Mouse (Mus musculus) ES-E14 (cell line): Measurements from ENCODE around the gene Tmem127. TPM values are rescaled to one million over a fixed set of nuclear protein-coding genes. Genes with fewer than 3 reads are reported as not detected.
A peak's percentile ranks its signal among the peaks of the same experiment; 100 is the strongest.
"Not testable (repeated sequence)": the region's sequence is repeated elsewhere in the genome, so short reads cannot be mapped to it uniquely, and the experiment has no call there.

Experiments used
- DNase-seq: peaks from one replicate; pipeline ENCODE4 v3.0.0-alpha.2; 2013; ENCODE audit warnings: low read depth, low spot score
- H3K27ac ChIP-seq: 2 replicates; pipeline ENCODE4 v1.5.1; 2012; ENCODE audit warnings: low read depth, mild to moderate bottlenecking, low read length, moderate library complexity, mixed read lengths; ENCODE audit not compliant: poor library complexity, insufficient read depth, severe bottlenecking
- H3K36me3 ChIP-seq: 2 replicates; pipeline ENCODE4 v1.6.1; 2012; ENCODE audit warnings: mild to moderate bottlenecking, low read length, moderate library complexity, mixed read lengths; ENCODE audit not compliant: control insufficient read depth, poor library complexity, insufficient read depth, severe bottlenecking
- H3K4me1 ChIP-seq, 2 experiments: fragments of 150-350 bp in 1 of 2; sonication (generic) in 1 of 2; 2 replicates each; pipeline ENCODE4 v1.6.1; 2012; ENCODE audit warnings: low read length in 2 of 2, mild to moderate bottlenecking in 1 of 2, mixed read lengths in 1 of 2; ENCODE audit not compliant: control insufficient read depth in 2 of 2, insufficient read depth in 2 of 2, poor library complexity in 1 of 2
- H3K4me3 ChIP-seq, 2 experiments: fragments of 150-350 bp in 1 of 2; sonication (generic) in 1 of 2; 2 replicates each; pipeline ENCODE4 v1.5.1; 2012; ENCODE audit warnings: low read length in 2 of 2, low read depth in 1 of 2, mild to moderate bottlenecking in 1 of 2, mixed read lengths in 1 of 2; ENCODE audit not compliant: insufficient read depth in 1 of 2, poor library complexity in 1 of 2, severe bottlenecking in 1 of 2
- H3K9ac ChIP-seq: 2 replicates; pipeline ENCODE4 v1.6.1; 2012; ENCODE audit warnings: low read depth, mild to moderate bottlenecking, low read length, mixed read lengths; ENCODE audit not compliant: poor library complexity, insufficient read depth, severe bottlenecking
- H3K9me3 ChIP-seq: fragments of 150-350 bp; sonication (generic); 2 replicates; pipeline ENCODE4 v1.6.1; 2012; ENCODE audit warnings: low read depth, mild to moderate bottlenecking, low read length; ENCODE audit not compliant: control insufficient read depth, insufficient read depth
- CHD2 ChIP-seq: IDR thresholded peaks from 2 replicates; pipeline ENCODE4 v1.6.1; 2014; ENCODE audit warnings: mild to moderate bottlenecking, low read depth, low read length, inconsistent platforms
- HCFC1 ChIP-seq: IDR thresholded peaks from 2 replicates; pipeline ENCODE4 v1.6.1; 2012; ENCODE audit warnings: low read length, inconsistent platforms, borderline replicate concordance; ENCODE audit not compliant: insufficient read depth
- MAFK ChIP-seq: IDR thresholded peaks from 2 replicates; pipeline ENCODE4 v1.6.1; 2014; ENCODE audit warnings: mild to moderate bottlenecking, low read depth, low read length, inconsistent platforms; ENCODE audit not compliant: insufficient read depth
- ZC3H11A ChIP-seq: IDR thresholded peaks from 2 replicates; pipeline ENCODE4 v1.6.1; 2012; ENCODE audit warnings: low read depth, mild to moderate bottlenecking, inconsistent platforms, low read length, borderline replicate concordance
- ZNF384 ChIP-seq: IDR thresholded peaks from 2 replicates; pipeline ENCODE4 v1.6.1; 2012; ENCODE audit warnings: low read depth, low read length, inconsistent platforms
- in situ Hi-C, 2 experiments: fragments of 600-800 bp; cut with MboI; formaldehyde crosslinking; loops; one replicate each; pipeline ENCODE4 v1.15.1; 2025; ENCODE audit warnings: low sequenced_read_pairs in 2 of 2, inconsistent platforms in 1 of 2; ENCODE audit not compliant: unreplicated experiment in 2 of 2
- total RNA-seq: library from RNA; depleted of rRNA; stranded (reverse); fragments of 300-350 nt; gene quantifications from 2 replicates; pipeline ENCODE4 v1.2.3, GENCODE M21; 2012

Tmem127 gene
- total RNA-seq, 1 experiment = 18.9 TPM

- Histone ChIP-seq H3K27ac (peak within 1 kb of the TSS; percentile 3; the same call in 1 of the 2 replicates), H3K36me3 (0 out of 2 replicates have a peak, but pooled peaks cover 2% of the 10 kb centered on the region), H3K4me3 (peak within 1 kb of the TSS; percentile 94 to 99), H3K9ac (peak within 1 kb of the TSS; percentile 91), H3K9me3 (no peaks in the 10 kb centered on the region), H3K4me1 (peaks cover 0 to 4% of the 10 kb centered on the region in 2 experiments; a peak in 2 of 4 replicates)
- DNase-seq = peak; percentile 91
- TF ChIP-seq CHD2 (peak; percentile 76), MAFK (no peak)
- in situ Hi-C loops = no loop called here
Measured at GRCm38 (mm10) chr2:127269491-127270299, 22.0 kb downstream of the Tmem127 start, which contains the start of gene Stard7. Gene Stard7 (plus strand): TSS chr2:127270218.

- H3K4me1 ChIP-seq = peaks cover 0 to 4% of the 10 kb centered on the region in 2 experiments; a peak in 2 of 4 replicates
- TF ChIP-seq ZNF384 = no peak
- no peak for TF ChIP-seq MAFK
- no peak; the same call in none of the 2 replicates for TF ChIP-seq HCFC1
- TF ChIP-seq ZC3H11A = no peak
- H3K36me3 ChIP-seq = 0 out of 2 replicates have a peak, but pooled peaks cover 2% of the 10 kb centered on the region
- H3K9ac ChIP-seq = peak overlapping the region; percentile 89
- no peak for DNase-seq
- no peaks in the 10 kb centered on the region for H3K9me3 ChIP-seq
- peak overlapping the region; percentile 3; the same call in 1 of the 2 replicates for H3K27ac ChIP-seq
- peak overlapping the region; percentile 94 to 99 for H3K4me3 ChIP-seq
- in situ Hi-C loops = no loop called here
Measured at GRCm38 (mm10) chr2:127270300-127271041, 22.8 kb downstream of the Tmem127 start.

DNA sequence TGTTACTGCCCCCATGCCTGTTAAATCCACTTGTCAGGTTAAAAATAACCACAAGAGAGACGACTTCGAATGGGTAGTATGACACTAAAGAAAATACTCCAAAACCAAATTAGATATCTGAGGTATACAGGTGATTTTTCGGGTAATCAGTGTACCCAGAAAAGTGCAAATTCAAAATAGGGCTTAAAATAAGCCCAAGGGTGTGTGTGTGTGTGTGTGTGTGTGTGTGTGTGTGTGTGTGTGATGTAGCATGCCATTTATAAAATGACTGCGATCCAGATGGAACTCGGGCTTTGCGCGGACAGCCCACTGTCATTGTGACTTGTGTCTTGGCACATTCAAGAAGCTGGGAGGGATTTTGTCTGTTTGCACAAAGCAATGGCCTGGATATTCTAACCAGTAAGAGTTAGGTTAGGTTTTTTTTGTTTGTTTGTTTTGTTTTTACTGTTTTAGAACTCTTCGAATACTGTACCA lies 23.4 kb downstream of the Tmem127 start:
- Histone ChIP-seq H3K36me3 (0 out of 2 replicates have a peak, but pooled peaks cover 2% of the 10 kb centered on the region), H3K4me1 (peaks cover 0 to 4% of the 10 kb centered on the region in 2 experiments; a peak in 2 of 4 replicates), H3K9ac (peak overlapping the region; percentile 89), H3K4me3 (peak overlapping the region; percentile 94 to 99), H3K27ac (no peak overlapping the region), H3K9me3 (no peaks in the 10 kb centered on the region)
- in situ Hi-C loops = no loop called here
- DNase-seq = no peak
- TF ChIP-seq HCFC1 = no peak
- TF ChIP-seq MAFK = no peak
- TF ChIP-seq ZC3H11A = no peak
- TF ChIP-seq CHD2 = no peak
- no peak for TF ChIP-seq ZNF384

DNA sequence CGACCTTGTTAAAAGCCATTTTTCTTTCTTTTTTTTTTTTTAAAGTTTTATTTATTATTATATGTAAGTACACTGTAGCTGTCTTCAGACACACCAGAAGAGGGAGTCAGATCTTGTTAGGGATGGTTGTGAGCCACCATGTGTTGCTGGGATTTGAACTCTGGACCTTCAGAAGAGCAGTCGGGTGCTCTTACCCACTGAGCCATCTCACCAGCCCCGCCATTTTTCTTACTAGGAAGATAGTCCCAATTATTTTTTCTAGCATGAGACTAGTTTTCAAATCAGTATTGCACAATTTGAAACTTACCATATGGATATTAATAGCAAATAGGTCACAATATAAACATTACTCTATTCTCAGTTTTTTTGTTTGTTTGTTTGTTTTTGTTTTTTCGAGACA lies 24.3 kb downstream of the Tmem127 start:
- H3K36me3 ChIP-seq, H3K4me3 ChIP-seq, H3K27ac ChIP-seq, in situ Hi-C loops, H3K9me3 ChIP-seq, H3K4me1 ChIP-seq, H3K9ac ChIP-seq, DNase-seq: not testable (repeated sequence)
